Mouse (Mus musculus) CH12.LX (cell line): ENCODE data around the gene Gm10964. TPM values are rescaled to one million over a fixed set of nuclear protein-coding genes. Genes with fewer than 3 reads are reported as not detected.
A peak's percentile ranks its signal among the peaks of the same experiment; 100 is the strongest.

Experiments
- DNase-seq: peaks from one replicate; pipeline ENCODE4 v3.0.0-alpha.2; 2013; ENCODE audit errors: extremely low read depth
- H3K27ac ChIP-seq: 2 replicates; pipeline ENCODE4 v1.5.1; 2012; ENCODE audit warnings: low read depth, mild to moderate bottlenecking, control low read depth, moderate library complexity; ENCODE audit not compliant: insufficient read depth
- H3K27me3 ChIP-seq: replicated peaks from 2 replicates; pipeline ENCODE3; 2012; ENCODE audit warnings: inconsistent platforms
- H3K36me3 ChIP-seq, 2 experiments: replicated peaks in 1 of 2; 2 replicates each; pipeline versions ENCODE3 to v1.6.1; 2012; ENCODE audit warnings: inconsistent platforms in 1 of 2, low read length in 1 of 2, mild to moderate bottlenecking in 1 of 2, mixed read lengths in 1 of 2, moderate library complexity in 1 of 2; ENCODE audit not compliant: control insufficient read depth in 1 of 2, insufficient read depth in 1 of 2
- H3K4me1 ChIP-seq, 2 experiments: 2 replicates each; pipeline ENCODE4 v1.6.1; 2012; ENCODE audit warnings: inconsistent platforms in 1 of 2, moderate library complexity in 1 of 2; ENCODE audit not compliant: insufficient read depth in 2 of 2, control insufficient read depth in 1 of 2
- H3K4me2 ChIP-seq: 2 replicates; pipeline ENCODE4 v1.6.1; 2012; ENCODE audit warnings: low read depth, mild to moderate bottlenecking, control low read depth; ENCODE audit not compliant: poor library complexity, insufficient read depth, severe bottlenecking
- H3K4me3 ChIP-seq, 3 experiments: fragments of 150-350 bp in 1 of 3; sonication (generic) in 1 of 3; replicated peaks in 1 of 3; 2 replicates each; pipeline versions ENCODE3 to v1.5.1; 2011 to 2012; ENCODE audit warnings: low read depth in 2 of 3, low read length in 2 of 3, mild to moderate bottlenecking in 2 of 3, moderate library complexity in 2 of 3, control low read depth in 1 of 3, improper control_type of control experiment in 1 of 3, inconsistent platforms in 1 of 3, mixed read lengths in 1 of 3; ENCODE audit not compliant: poor library complexity in 1 of 3
- H3K79me2 ChIP-seq: replicated peaks from 2 replicates; pipeline ENCODE4 v1.6.1; 2012; ENCODE audit warnings: mild to moderate bottlenecking, moderate library complexity; ENCODE audit not compliant: control insufficient read depth, poor library complexity, insufficient read depth, severe bottlenecking; ENCODE audit errors: extremely low read depth
- H3K9ac ChIP-seq: 2 replicates; pipeline ENCODE4 v1.6.1; 2012; ENCODE audit warnings: low read depth, mild to moderate bottlenecking, control low read depth, moderate library complexity; ENCODE audit not compliant: insufficient read depth
- H3K9me3 ChIP-seq: replicated peaks from 2 replicates; pipeline ENCODE3; 2012; ENCODE audit warnings: low read length, inconsistent platforms, mixed read lengths
- BHLHE40 ChIP-seq: IDR thresholded peaks from 2 replicates; pipeline ENCODE4 v1.6.1; 2011; ENCODE audit warnings: mild to moderate bottlenecking, low read depth, low read length, improper control_type of control experiment
- CHD1 ChIP-seq: IDR thresholded peaks from 2 replicates; pipeline ENCODE4 v1.6.1; 2012; ENCODE audit warnings: low read depth, low read length, improper control_type of control experiment, inconsistent platforms
- CHD2 ChIP-seq: IDR thresholded peaks from 2 replicates; pipeline ENCODE4 v1.6.1; 2011; ENCODE audit warnings: low read length, improper control_type of control experiment
- EP300 ChIP-seq: IDR thresholded peaks from 2 replicates; pipeline ENCODE4 v1.6.1; 2011; ENCODE audit warnings: low read length, improper control_type of control experiment
- ETS1 ChIP-seq: conservative IDR thresholded peaks from 2 replicates; pipeline ENCODE4 v1.6.1; 2012; ENCODE audit warnings: low read depth, mild to moderate bottlenecking, inconsistent platforms, low read length, improper control_type of control experiment, moderate library complexity
- KAT2A ChIP-seq: IDR thresholded peaks from 2 replicates; pipeline ENCODE4 v1.6.1; 2012; ENCODE audit warnings: low read length, improper control_type of control experiment, inconsistent platforms; ENCODE audit not compliant: insufficient replicate concordance
- MAX ChIP-seq: IDR thresholded peaks from 2 replicates; pipeline ENCODE4 v1.6.1; 2011; ENCODE audit warnings: low read length, improper control_type of control experiment
- MYC ChIP-seq: IDR thresholded peaks from 2 replicates; pipeline ENCODE4 v1.6.1; 2011; ENCODE audit warnings: low read depth, mild to moderate bottlenecking, improper control_type of control experiment, low read length
- NELFE ChIP-seq: IDR thresholded peaks from 2 replicates; pipeline ENCODE4 v1.6.1; 2011; ENCODE audit warnings: low read depth, low read length, improper control_type of control experiment
- RAD21 ChIP-seq: IDR thresholded peaks from 2 replicates; pipeline ENCODE4 v1.6.1; 2011; ENCODE audit warnings: low read depth, mild to moderate bottlenecking, low read length, improper control_type of control experiment, moderate library complexity
- SMC3 ChIP-seq: IDR thresholded peaks from 2 replicates; pipeline ENCODE4 v1.6.1; 2011; ENCODE audit warnings: low read depth, low read length, improper control_type of control experiment
- TCF12 ChIP-seq: IDR thresholded peaks from 2 replicates; pipeline ENCODE4 v1.6.1; 2014; ENCODE audit warnings: low read depth, mild to moderate bottlenecking, inconsistent platforms, low read length, improper control_type of control experiment
- UBTF ChIP-seq: IDR thresholded peaks from 2 replicates; pipeline ENCODE4 v1.6.1; 2012; ENCODE audit warnings: low read depth, mild to moderate bottlenecking, inconsistent platforms, low read length, improper control_type of control experiment, moderate library complexity
- USF1 ChIP-seq: IDR thresholded peaks from 2 replicates; pipeline ENCODE4 v1.6.1; 2014; ENCODE audit warnings: low read depth, mild to moderate bottlenecking, inconsistent platforms, low read length, improper control_type of control experiment
- ZKSCAN1 ChIP-seq: IDR thresholded peaks from 2 replicates; pipeline ENCODE4 v1.6.1; 2012; ENCODE audit warnings: low read depth, inconsistent platforms, low read length, improper control_type of control experiment, borderline replicate concordance
- ZMIZ1 ChIP-seq: IDR thresholded peaks from 2 replicates; pipeline ENCODE4 v1.6.1; 2012; ENCODE audit warnings: low read depth, mild to moderate bottlenecking, inconsistent platforms, low read length, improper control_type of control experiment
- ZNF384 ChIP-seq: IDR thresholded peaks from 2 replicates; pipeline ENCODE4 v1.6.1; 2012; ENCODE audit warnings: low read depth, low read length, improper control_type of control experiment, inconsistent platforms
- dilution Hi-C: fragments of 300-500 bp; cut with MboI; formaldehyde crosslinking; loops from 2 replicates; pipeline ENCODE4 v1.14.3; 2020; ENCODE audit warnings: low sequenced_read_pairs; ENCODE audit not compliant: extremely low pct_unique_long_range_greater_than_20kb, extremely low pct_ligation_motif_present
- in situ Hi-C: fragments of 300-500 bp; cut with MboI; formaldehyde crosslinking; loops from 3 replicates; pipeline ENCODE4 v1.14.3; 2019; ENCODE audit warnings: low sequenced_read_pairs, low pct_ligation_motif_present, low pct_unique_long_range_greater_than_20kb, mixed read lengths
- polyA plus RNA-seq: library from polyadenylated mRNA; unstranded; fragments of >175 nt; gene quantifications from 2 replicates; pipeline ENCODE4 v1.2.1, GENCODE M21; 2012; ENCODE audit warnings: low read depth; ENCODE audit not compliant: insufficient read length
- total RNA-seq, 2 experiments: library from RNA; depleted of rRNA; stranded (reverse); fragments of 300-350 nt in 1 of 2; fragments of >200 nt in 1 of 2; gene quantifications; 2 replicates each; pipeline ENCODE4 v1.2.3; 2012 to 2014

Gene Gm10964
- total and polyA plus RNA-seq, 3 experiments = not detected

DNA sequence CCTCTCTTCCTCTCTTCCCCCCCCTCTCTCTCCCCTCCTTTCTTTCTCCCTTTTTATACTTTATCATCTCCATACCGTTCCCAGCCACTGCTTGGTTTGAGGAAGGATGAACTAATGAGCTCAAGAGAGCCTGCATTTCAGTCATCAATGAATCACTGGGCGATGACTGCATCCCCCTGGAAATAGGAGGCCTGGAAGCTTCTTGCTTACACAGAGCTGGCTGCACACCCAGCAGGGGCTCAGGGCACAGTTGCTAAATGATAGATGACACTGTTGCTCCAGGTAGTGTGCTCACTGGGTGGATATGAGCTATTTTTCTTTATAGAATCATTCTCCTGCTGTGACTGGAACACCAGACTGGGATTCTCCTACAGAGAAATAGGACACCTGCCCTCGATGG is 43.6 kb upstream of the Gm10964 start:
- no peaks in the 10 kb centered on the region for H3K27me3 ChIP-seq
- in situ Hi-C loops = loop anchor here (10.0 kb wide), 1 partner anchor 409 kb away; no protein-coding TSS in a partner anchor
- peaks cover 0 to 6% of the 10 kb centered on the region in 2 experiments; a peak in 1 of 4 replicates for H3K4me1 ChIP-seq
- no peak overlapping the region for H3K4me3 ChIP-seq
- H3K79me2 ChIP-seq = no peaks in the 10 kb centered on the region
- TF ChIP-seq UBTF = no peak
- no peak for TF ChIP-seq ETS1
- TF ChIP-seq MAX = no peak
- TF ChIP-seq MYC = no peak
- TF ChIP-seq, all 38 proteins: peak for 0
- dilution Hi-C loops = no loop called here
- Histone ChIP-seq H3K9me3 (no peaks in the 10 kb centered on the region), H3K36me3 (no peaks in the 10 kb centered on the region), H3K9ac (no peak overlapping the region), H3K4me2 (no peak overlapping the region), H3K27ac (no peak overlapping the region)
- DNase-seq = no peak

DNA sequence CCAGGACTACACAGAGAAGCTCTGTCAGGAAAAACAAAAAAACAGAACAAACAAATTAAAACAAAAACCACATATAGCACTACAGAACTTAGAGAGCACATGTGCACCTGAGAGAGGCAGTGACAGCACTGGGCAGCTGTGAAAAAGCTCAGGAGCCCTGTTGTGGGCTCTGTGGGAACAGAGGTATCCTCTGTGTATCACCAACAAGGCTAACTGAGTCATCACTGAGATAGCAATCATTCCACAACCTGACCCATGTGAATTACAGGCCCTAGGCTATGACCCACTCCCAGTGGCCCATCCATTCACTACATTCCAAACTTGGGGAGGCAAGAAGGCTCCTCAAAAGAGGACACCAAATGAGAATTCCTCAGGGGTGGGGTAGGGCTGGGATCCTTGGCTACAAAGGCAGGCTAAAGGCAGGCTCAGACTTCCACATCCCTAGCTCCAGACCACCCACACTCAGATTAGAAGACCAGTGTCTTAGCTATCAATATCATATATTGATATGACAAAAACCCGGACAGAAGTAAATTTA is 42.7 kb upstream of the Gm10964 start:
- dilution Hi-C loops = no loop called here
- no peak for DNase-seq
- no peak overlapping the region for H3K4me3 ChIP-seq
- no peaks in the 10 kb centered on the region for H3K79me2 ChIP-seq
- no peak overlapping the region for H3K27ac ChIP-seq
- H3K4me1 ChIP-seq = 0 out of 4 replicates have a peak, but pooled peaks cover 0 to 3% of the 10 kb centered on the region in 2 experiments
- no peak overlapping the region for H3K4me2 ChIP-seq
- TF ChIP-seq UBTF = no peak
- no peak for TF ChIP-seq TCF12
- no peak for TF ChIP-seq CHD1
- TF ChIP-seq RAD21 = no peak
- TF ChIP-seq ZMIZ1 = no peak
- TF ChIP-seq KAT2A = no peak
- no peak for TF ChIP-seq USF1
- H3K9ac ChIP-seq = no peak overlapping the region
- H3K9me3 ChIP-seq = no peaks in the 10 kb centered on the region
- H3K27me3 ChIP-seq = no peaks in the 10 kb centered on the region
- H3K36me3 ChIP-seq = no peaks in the 10 kb centered on the region
- in situ Hi-C loops = loop anchor here (10.0 kb wide), 1 partner anchor 408 kb away; no protein-coding TSS in a partner anchor

DNA sequence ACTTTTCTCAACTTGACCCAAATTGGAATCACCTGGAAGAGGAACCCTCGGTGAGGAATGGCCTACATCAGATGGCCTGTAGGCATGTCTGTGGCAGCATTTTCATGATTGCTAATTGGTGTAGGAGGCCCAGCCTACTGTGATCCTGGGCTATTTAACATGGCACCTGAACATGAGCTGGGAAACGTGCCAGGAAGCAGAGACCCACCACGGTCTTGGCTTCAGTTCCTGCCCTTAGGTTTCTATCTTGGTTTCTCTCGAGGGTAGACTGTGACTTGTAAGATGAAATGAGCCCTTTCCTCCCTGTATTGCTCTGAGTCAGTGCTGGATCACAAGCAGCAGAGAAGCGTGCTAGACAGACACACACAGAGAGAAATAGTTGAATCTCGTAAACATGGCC is 34.5 kb upstream of the Gm10964 start:
- in situ Hi-C loops = no loop called here
- H3K9ac ChIP-seq = no peak overlapping the region
- no peak for TF ChIP-seq CHD2
- no peak for TF ChIP-seq TCF12
- no peak for TF ChIP-seq ZKSCAN1
- no peak for TF ChIP-seq SMC3
- TF ChIP-seq ZNF384 = no peak
- no peak for TF ChIP-seq NELFE
- no peak for TF ChIP-seq EP300
- TF ChIP-seq BHLHE40 = peak; percentile 54
- TF ChIP-seq, all 38 proteins: peak for 1
- H3K4me2 ChIP-seq = no peak overlapping the region
- no peak overlapping the region for H3K4me3 ChIP-seq
- no peaks in the 10 kb centered on the region for H3K36me3 ChIP-seq
- DNase-seq = no peak
- H3K4me1 ChIP-seq = peaks cover 0 to 2% of the 10 kb centered on the region in 2 experiments; a peak in 1 of 4 replicates
- H3K27me3 ChIP-seq = no peaks in the 10 kb centered on the region
- H3K27ac ChIP-seq = no peak overlapping the region
- H3K79me2 ChIP-seq = no peaks in the 10 kb centered on the region
- dilution Hi-C loops = no loop called here
- H3K9me3 ChIP-seq = no peaks in the 10 kb centered on the region
